Mouse (Mus musculus) monocyte, adult 59 days (primary cell): Measurements from ENCODE around the gene Fam173a. TPM values are rescaled to one million over a fixed set of nuclear protein-coding genes. Genes with fewer than 3 reads are reported as not detected.

Experiments
- total RNA-seq, 2 experiments: library from RNA; stranded (reverse); gene quantifications; one replicate each; pipeline ENCODE4 v1.2.4; 2023

Fam173a gene
- total RNA-seq: 10 to 100 TPM; 33.5 to 35.6 TPM

DNA sequence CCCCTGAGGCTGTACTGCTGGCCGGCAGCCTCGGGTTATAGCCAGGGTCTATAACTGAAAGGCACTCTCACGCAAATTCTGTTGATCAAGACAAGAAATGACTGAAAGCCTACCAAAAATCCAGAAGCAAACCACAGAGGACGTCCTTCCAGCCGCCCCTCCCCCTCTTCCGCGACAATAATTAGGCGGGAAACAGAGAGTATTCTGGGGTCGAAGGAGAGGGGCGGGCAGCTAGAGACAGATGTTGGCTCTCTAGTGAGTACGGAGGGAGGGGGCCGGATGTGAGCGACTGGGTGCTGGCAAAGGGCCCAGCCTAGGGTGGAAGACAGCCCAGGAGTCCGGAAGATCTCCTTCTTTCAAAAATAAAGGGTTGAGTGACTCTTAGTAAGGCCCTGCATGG lies at the start of gene Fam173a:
TSS of gene Fam173a (minus strand) at position 287 of the 400 bp plus-strand sequence.

GRCm38 (mm10) chr17:25841117-25841880 lies 48.6 kb upstream of the Fam173a start, which contains the start of gene Gm20683:
Gene Gm20683 (minus strand): TSS chr17:25841763.

GRCm38 (mm10) chr17:25837076-25837410 lies 44.3 kb upstream of the Fam173a start, which contains the start of gene Rhbdl1:
Gene Rhbdl1 (minus strand): TSS chr17:25837295.

GRCm38 (mm10) chr17:25833291-25833663 lies 40.6 kb upstream of the Fam173a start, which contains the start of gene Stub1:
Gene Stub1 (minus strand): TSS chr17:25833404.

DNA sequence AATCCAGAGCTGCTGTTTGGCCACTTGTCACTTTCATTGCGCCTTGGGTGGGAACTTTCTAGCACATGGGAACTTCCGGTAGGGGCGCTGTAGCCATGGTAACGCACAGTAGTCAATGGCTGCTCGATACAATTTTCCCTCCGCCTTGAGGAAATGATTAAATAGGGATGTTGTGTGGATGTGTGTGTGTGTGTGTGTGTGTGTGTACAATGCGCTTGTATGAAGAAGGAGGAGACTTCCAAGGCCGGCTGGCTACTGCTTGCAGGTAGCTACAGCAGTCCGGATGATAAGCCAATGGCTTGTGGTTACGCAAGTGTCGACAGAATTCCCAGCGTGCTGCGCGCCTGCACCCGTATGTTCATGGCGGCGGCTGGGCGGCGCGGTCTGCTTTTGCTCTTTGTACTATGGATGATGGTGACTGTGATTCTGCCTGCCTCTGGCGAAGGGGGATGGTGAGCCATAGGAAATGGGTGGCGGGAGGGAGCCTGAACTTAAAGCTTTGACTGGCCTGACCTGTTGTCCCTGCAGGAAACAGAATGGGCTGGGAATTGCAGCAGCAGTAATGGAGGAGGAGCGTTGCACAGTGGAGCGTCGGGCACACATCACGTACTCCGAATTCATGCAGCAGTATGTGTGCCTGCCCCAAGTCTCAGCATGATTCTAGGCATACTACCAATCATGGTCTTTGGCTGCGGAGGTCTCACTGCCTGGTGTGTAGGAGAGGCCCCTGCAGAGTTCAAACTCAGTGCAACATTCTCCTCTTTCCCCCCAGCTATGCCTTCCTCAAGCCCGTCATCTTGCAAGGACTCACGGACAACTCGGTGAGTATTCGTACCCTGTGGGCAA lies 36.2 kb upstream of the Fam173a start, which contains the start of gene Jmjd8:
TSS of gene Jmjd8 (plus strand) at position 156 of the 846 bp plus-strand sequence.

GRCm38 (mm10) chr17:25823452-25823851 lies 30.8 kb upstream of the Fam173a start, which contains the start of gene Wdr24:
Gene Wdr24 (plus strand): TSS chr17:25823627.

GRCm38 (mm10) chr17:25808789-25809605 lies 16.3 kb upstream of the Fam173a start, which contains the start of gene Fbxl16:
Gene Fbxl16 (plus strand): TSS chr17:25809085.

DNA sequence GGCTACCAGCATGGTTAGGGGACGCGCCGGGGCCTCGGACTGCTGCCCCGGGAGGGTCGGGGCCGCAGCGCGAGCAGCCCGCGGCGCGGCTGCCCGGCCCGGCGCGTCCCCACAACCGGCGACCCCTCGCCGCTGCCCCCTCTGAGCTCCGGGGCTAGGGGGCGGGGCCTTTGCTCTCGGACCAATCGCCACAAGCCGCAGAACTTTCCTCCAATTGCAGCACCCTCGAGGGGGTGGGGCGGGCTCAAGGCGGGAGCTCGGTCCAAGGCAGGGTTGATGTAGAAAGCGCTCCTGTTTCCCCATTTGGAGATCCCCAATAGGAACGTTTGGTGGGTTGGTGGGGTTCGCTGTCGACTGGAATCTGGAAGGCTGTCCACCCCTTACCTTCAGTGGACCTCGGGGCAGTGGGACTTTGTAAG lies 4.3 kb upstream of the Fam173a start, which contains the start of gene Metrn:
TSS of gene Metrn (minus strand) at position 186 of the 419 bp plus-strand sequence.

GRCm38 (mm10) chr17:25795609-25796092 lies 3.0 kb upstream of the Fam173a start, which contains the start of gene AC134908.4:
Gene AC134908.4 (minus strand): TSS chr17:25795659.

DNA sequence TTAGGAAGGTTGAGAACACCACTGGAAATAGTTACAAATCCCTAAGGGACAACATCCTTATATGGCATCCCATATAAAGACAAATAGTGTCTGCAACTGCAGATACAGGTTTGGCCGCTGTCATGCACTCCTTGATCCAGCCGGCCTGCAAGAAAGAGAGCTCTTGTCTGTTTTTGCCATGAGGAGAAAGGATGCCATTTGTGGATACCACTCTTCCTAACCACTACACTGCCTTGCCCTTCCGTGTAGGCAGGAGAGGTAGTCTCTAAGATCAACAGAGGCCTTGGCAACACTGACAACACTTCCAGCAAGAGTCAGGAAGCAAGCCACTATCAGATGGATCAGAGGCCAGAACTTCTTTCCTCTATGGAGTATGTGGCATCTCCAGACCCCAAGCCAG lies 6.4 kb downstream of the Fam173a start, which contains the start of gene Ccdc78:
TSS of gene Ccdc78 (plus strand) at position 301 of the 400 bp plus-strand sequence.

DNA sequence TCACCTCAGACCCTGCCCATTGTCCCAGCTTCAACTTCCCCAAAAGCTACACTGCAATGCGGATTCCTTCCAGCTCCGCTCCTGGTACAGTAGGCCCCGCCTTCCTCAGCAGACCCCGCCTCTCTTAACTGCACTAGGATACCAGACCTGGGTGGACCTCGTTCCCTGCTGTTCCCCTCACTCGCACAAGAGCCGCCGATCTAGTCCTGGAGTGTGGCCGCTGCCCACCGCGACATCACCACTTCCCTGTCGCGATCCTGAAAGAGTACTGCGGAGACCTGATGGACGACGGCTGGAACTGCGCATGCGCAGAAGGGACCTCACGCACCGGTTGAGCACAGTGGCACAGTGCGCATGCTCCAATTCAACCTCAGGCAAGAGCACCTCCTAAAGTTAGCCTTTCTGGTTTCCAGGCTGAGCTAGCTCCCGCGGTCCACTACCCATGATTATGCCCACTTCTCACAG lies 7.4 kb downstream of the Fam173a start, which contains the start of gene Haghl:
TSS of gene Haghl (minus strand) at position 393 of the 465 bp plus-strand sequence.

GRCm38 (mm10) chr17:25773549-25774120 lies 19.1 kb downstream of the Fam173a start, which contains the start of gene Narfl:
Gene Narfl (plus strand): TSS chr17:25773776.

GRCm38 (mm10) chr17:25754241-25754640 lies 38.5 kb downstream of the Fam173a start, which contains the start of gene Msln:
Gene Msln (minus strand): TSS chr17:25754378.

Other genes with a start within 250 kb of the Fam173a start
- gene Sox8, start 222.2 kb downstream of the Fam173a start, total RNA-seq: under 1 TPM in 1 of 2 experiments, not detected in 1; 0.18 TPM
- gene Lmf1, start 213.8 kb downstream of the Fam173a start, total RNA-seq: 10 to 100 TPM; 38.1 to 41.1 TPM
- not detected for gene Gng13, start 75.7 kb downstream of the Fam173a start, total RNA-seq
- gene Chtf18, start 65.5 kb downstream of the Fam173a start, total RNA-seq: 1 to 10 TPM; 2.6 to 3.9 TPM
- gene Rpusd1, start 65.2 kb downstream of the Fam173a start, total RNA-seq: 1 to 10 TPM; 6.6 to 7.9 TPM
- gene Mslnl, start 56.9 kb downstream of the Fam173a start, total RNA-seq: not detected
- gene Msln, start 38.5 kb downstream of the Fam173a start, total RNA-seq: 1 to 10 TPM; 1.2 to 1.3 TPM
- 10 to 100 TPM; 33.1 to 34.7 TPM for gene Narfl, start 19.1 kb downstream of the Fam173a start, total RNA-seq
- gene Haghl, start 7.2 kb downstream of the Fam173a start, total RNA-seq: 10 to 100 TPM; 21.6 to 21.7 TPM
- not detected for gene Ccdc78, start 6.3 kb downstream of the Fam173a start, total RNA-seq
- not detected for gene AC134908.4, start 2.8 kb upstream of the Fam173a start, total RNA-seq
- gene Metrn, start 4.2 kb upstream of the Fam173a start, total RNA-seq: 1 to 10 TPM; 8.0 to 9.9 TPM
- under 1 TPM in 1 of 2 experiments, not detected in 1; 0.24 TPM for gene Fbxl16, start 16.2 kb upstream of the Fam173a start, total RNA-seq
- 10 to 100 TPM; 13.5 to 14.9 TPM for gene Wdr24, start 30.7 kb upstream of the Fam173a start, total RNA-seq
- gene Jmjd8, start 36.0 kb upstream of the Fam173a start, total RNA-seq: 10 to 100 TPM; 23.2 to 28.1 TPM
- gene Stub1, start 40.5 kb upstream of the Fam173a start, total RNA-seq: 10 to 100 TPM; 50.8 to 51.1 TPM
- gene Rhbdl1, start 44.4 kb upstream of the Fam173a start, total RNA-seq: 1 to 10 TPM; 1.2 to 1.7 TPM
- 1 to 10 TPM in 1 of 2 experiments, under 1 TPM in 1; 0.89 to 4.0 TPM for gene Gm20683, start 48.9 kb upstream of the Fam173a start, total RNA-seq
- 10 to 100 TPM; 28.4 to 34.3 TPM for gene Rhot2, start 52.0 kb upstream of the Fam173a start, total RNA-seq
- gene Wdr90, start 68.6 kb upstream of the Fam173a start, total RNA-seq: 1 to 10 TPM; 6.0 to 6.2 TPM
- 1 to 10 TPM; 4.8 to 5.5 TPM for gene Mcrip2, start 75.9 kb upstream of the Fam173a start, total RNA-seq
- 10 to 100 TPM; 10.1 to 11.1 TPM for gene Mettl26, start 82.2 kb upstream of the Fam173a start, total RNA-seq
- 1 to 10 TPM; 3.2 to 3.3 TPM for gene Wfikkn1, start 88.0 kb upstream of the Fam173a start, total RNA-seq
- gene Rab40c, start 126.8 kb upstream of the Fam173a start, total RNA-seq: 10 to 100 TPM; 16.5 to 18.1 TPM
- 10 to 100 TPM; 46.9 to 60.5 TPM for gene Pigq, start 152.0 kb upstream of the Fam173a start, total RNA-seq
- not detected for gene Nhlrc4, start 152.1 kb upstream of the Fam173a start, total RNA-seq
- gene A930017K11Rik, start 159.7 kb upstream of the Fam173a start, total RNA-seq: not detected
- 10 to 100 TPM; 31.1 to 32.2 TPM for gene Capn15, start 192.9 kb upstream of the Fam173a start, total RNA-seq